Mouse (Mus musculus): ENCODE results near the gene Txlnb. TPM values are rescaled to one million over a fixed set of nuclear protein-coding genes. Genes with fewer than 3 reads are reported as not detected.
"Not testable (repeated sequence)": the region's sequence is repeated elsewhere in the genome, so short reads cannot be mapped to it uniquely, and the experiment has no call there.

Gene Txlnb
- polyA plus RNA-seq, 1 experiment from 2014 or later, result 0.58 TPM

DNA sequence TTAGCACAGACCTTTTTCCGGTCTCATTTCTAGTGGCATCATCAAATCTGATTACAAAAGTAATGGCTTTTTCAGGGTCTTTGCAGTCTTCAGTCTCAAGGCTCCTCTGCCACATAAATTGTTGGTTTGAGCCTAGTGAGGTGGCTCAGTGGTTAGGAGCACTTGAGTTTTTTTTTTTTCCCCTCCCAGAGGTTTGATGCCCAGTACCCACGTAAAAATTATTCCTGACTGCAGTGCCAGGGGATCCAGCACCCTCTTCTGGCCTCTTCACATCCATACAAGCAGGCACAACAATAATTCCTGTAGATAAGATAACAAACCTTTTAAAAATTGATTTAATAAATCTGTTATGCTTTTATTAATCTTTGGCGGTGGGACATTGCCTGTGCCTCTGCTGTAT lies 21.7 kb upstream of the Txlnb start:
- no peaks in the 10 kb centered on the region for H3K9me3 ChIP-seq (ENCODE audit: control insufficient read depth, low read length)
- no peak for ATAC-seq (replicated peaks; ENCODE audit: low FRiP score)
- H3K9ac ChIP-seq (ENCODE audit: low read depth, low read length), result no peak overlapping the region
- DNase-seq (ENCODE audit: low spot score), result no peak
- no peak overlapping the region for H3K27ac ChIP-seq (ENCODE audit: low read depth, low read length)
- H3K36me3 ChIP-seq (ENCODE audit: control insufficient read depth, insufficient read depth, low read length), result no peaks in the 10 kb centered on the region
- WGBS, result 78% methylated on average over 3 of the region's 3 CpGs
- H3K4me3 ChIP-seq (ENCODE audit: low read depth, low read length), result no peak overlapping the region
- no peaks in the 10 kb centered on the region for H3K4me1 ChIP-seq (replicated peaks; ENCODE audit: control insufficient read depth, insufficient read depth, low read length)
- no peak overlapping the region for H3K4me2 ChIP-seq
- H3K27me3 ChIP-seq (replicated peaks; ENCODE audit: control insufficient read depth, insufficient read depth, low read length), result no peaks in the 10 kb centered on the region

DNA sequence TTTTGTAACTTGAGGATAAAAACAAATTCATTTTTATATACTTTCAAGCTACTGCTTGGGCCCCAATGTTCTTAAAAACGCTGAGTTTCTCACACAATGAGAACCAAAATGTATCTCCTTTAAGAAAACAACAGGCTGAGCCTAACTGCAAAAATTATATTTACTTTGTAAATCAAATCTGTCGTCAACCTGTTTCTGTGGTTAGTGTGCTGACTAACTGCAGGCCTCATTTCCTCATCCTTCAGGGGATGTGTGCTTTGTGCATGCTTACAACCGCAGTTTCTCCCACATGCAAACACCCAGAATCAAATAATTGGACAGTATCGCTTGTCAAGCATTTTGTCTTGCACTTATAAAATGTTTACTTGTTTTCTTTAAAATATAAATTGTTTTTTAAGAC lies 20.9 kb upstream of the Txlnb start:
- H3K36me3 ChIP-seq (ENCODE audit: control insufficient read depth, insufficient read depth, low read length), result no peaks in the 10 kb centered on the region
- H3K4me1 ChIP-seq (replicated peaks; ENCODE audit: control insufficient read depth, insufficient read depth, low read length), result no peaks in the 10 kb centered on the region
- no peaks in the 10 kb centered on the region for H3K9me3 ChIP-seq (ENCODE audit: control insufficient read depth, low read length)
- ATAC-seq (replicated peaks; ENCODE audit: low FRiP score) (no peak), DNase-seq (ENCODE audit: low spot score) (no peak)
- 59% methylated on average over 4 of the region's 4 CpGs for WGBS
- H3K27ac ChIP-seq (ENCODE audit: low read depth, low read length), result no peak overlapping the region
- H3K4me2 ChIP-seq, result no peak overlapping the region
- H3K9ac ChIP-seq (ENCODE audit: low read depth, low read length), result no peak overlapping the region
- no peak overlapping the region for H3K4me3 ChIP-seq (ENCODE audit: low read depth, low read length)
- H3K27me3 ChIP-seq (replicated peaks; ENCODE audit: control insufficient read depth, insufficient read depth, low read length), result no peaks in the 10 kb centered on the region

- not testable (repeated sequence) for H3K4me2 ChIP-seq; H3K4me3 ChIP-seq (ENCODE audit: low read depth, low read length); H3K27ac ChIP-seq (ENCODE audit: low read depth, low read length); H3K36me3 ChIP-seq (ENCODE audit: control insufficient read depth, insufficient read depth, low read length); H3K4me1 ChIP-seq (replicated peaks; ENCODE audit: control insufficient read depth, insufficient read depth, low read length); DNase-seq (ENCODE audit: low spot score); ATAC-seq (replicated peaks; ENCODE audit: low FRiP score); H3K9me3 ChIP-seq (ENCODE audit: control insufficient read depth, low read length); H3K9ac ChIP-seq (ENCODE audit: low read depth, low read length); H3K27me3 ChIP-seq (replicated peaks; ENCODE audit: control insufficient read depth, insufficient read depth, low read length)
- WGBS, result 71% methylated on average over 4 of the region's 4 CpGs
Observed at GRCm38 (mm10) chr10:17776684-17777083, 19.3 kb upstream of the Txlnb start.

DNA sequence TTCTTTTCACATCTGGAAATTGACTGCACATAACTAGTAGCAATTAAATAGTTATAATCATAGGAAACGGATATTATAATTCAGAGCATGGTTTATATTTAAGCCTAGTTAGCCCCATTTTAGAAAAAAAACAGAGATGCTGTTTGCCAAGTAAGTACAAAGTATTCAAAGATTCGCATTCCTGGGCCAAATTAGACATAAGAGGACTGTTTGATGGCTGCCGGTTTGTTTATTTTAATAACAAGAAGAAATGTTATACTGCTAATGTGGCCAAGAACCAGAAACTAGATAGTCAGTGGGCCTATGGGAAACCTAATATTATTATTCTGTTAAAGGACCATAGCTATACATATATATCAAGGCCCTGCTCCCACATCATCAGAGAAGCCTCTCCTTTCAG lies 9.3 kb upstream of the Txlnb start:
- H3K27me3 ChIP-seq (replicated peaks; ENCODE audit: control insufficient read depth, insufficient read depth, low read length), result no peaks in the 10 kb centered on the region
- no peak for ATAC-seq (replicated peaks; ENCODE audit: low FRiP score)
- WGBS, result 77% methylated on average over 3 of the region's 3 CpGs
- H3K4me3 ChIP-seq (ENCODE audit: low read depth, low read length), result no peak overlapping the region
- H3K36me3 ChIP-seq (ENCODE audit: control insufficient read depth, insufficient read depth, low read length), result no peaks in the 10 kb centered on the region
- no peaks in the 10 kb centered on the region for H3K9me3 ChIP-seq (ENCODE audit: control insufficient read depth, low read length)
- no peak for DNase-seq (ENCODE audit: low spot score)
- no peak overlapping the region for H3K27ac ChIP-seq (ENCODE audit: low read depth, low read length)
- no peak overlapping the region for H3K4me2 ChIP-seq
- no peak overlapping the region for H3K9ac ChIP-seq (ENCODE audit: low read depth, low read length)
- no peaks in the 10 kb centered on the region for H3K4me1 ChIP-seq (replicated peaks; ENCODE audit: control insufficient read depth, insufficient read depth, low read length)

GRCm38 (mm10) chr10:17787938-17788337 lies 8.1 kb upstream of the Txlnb start:
- 64% methylated on average over 1 of the region's 1 CpGs for WGBS

DNA sequence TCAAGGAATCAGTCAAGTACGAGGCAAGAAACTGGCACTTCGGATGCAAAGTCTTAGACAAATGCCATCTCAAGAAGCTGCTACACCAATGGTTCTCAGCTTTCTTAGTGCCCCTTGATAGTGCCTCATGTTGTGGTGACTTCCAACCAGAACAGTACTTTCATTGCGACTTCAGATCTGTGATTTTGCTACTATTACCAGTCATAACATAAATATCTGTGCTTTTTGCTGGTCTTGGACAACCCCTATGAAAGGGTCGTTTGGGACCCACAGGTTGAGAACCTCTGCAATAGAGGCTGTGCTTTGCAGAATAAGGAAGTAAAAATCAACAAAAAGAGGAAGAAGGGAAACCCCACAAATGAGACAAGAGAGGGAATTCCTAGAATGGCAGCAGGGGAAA lies 7.7 kb upstream of the Txlnb start:
- Histone ChIP-seq H3K9me3 (ENCODE audit: control insufficient read depth, low read length) (no peaks in the 10 kb centered on the region), H3K27me3 (replicated peaks; ENCODE audit: control insufficient read depth, insufficient read depth, low read length) (no peaks in the 10 kb centered on the region), H3K36me3 (ENCODE audit: control insufficient read depth, insufficient read depth, low read length) (no peaks in the 10 kb centered on the region), H3K4me2 (no peak overlapping the region), H3K4me3 (ENCODE audit: low read depth, low read length) (no peak overlapping the region), H3K9ac (ENCODE audit: low read depth, low read length) (no peak overlapping the region), H3K4me1 (replicated peaks; ENCODE audit: control insufficient read depth, insufficient read depth, low read length) (no peaks in the 10 kb centered on the region), H3K27ac (ENCODE audit: low read depth, low read length) (no peak overlapping the region)
- 61% methylated on average over 4 of the region's 4 CpGs for WGBS
- DNase-seq (ENCODE audit: low spot score), result no peak
- no peak for ATAC-seq (replicated peaks; ENCODE audit: low FRiP score)

More at GRCm38 (mm10) chr10:17787938-17788337, 8.1 kb upstream of the Txlnb start:
- Histone ChIP-seq H3K27ac (ENCODE audit: low read depth, low read length) (no peak overlapping the region), H3K4me2 (no peak overlapping the region), H3K9ac (ENCODE audit: low read depth, low read length) (no peak overlapping the region), H3K9me3 (ENCODE audit: control insufficient read depth, low read length) (no peaks in the 10 kb centered on the region), H3K4me1 (replicated peaks; ENCODE audit: control insufficient read depth, insufficient read depth, low read length) (no peaks in the 10 kb centered on the region), H3K4me3 (ENCODE audit: low read depth, low read length) (no peak overlapping the region), H3K36me3 (ENCODE audit: control insufficient read depth, insufficient read depth, low read length) (no peaks in the 10 kb centered on the region), H3K27me3 (replicated peaks; ENCODE audit: control insufficient read depth, insufficient read depth, low read length) (no peaks in the 10 kb centered on the region)
- ATAC-seq (replicated peaks; ENCODE audit: low FRiP score), result no peak
- no peak for DNase-seq (ENCODE audit: low spot score)

DNA sequence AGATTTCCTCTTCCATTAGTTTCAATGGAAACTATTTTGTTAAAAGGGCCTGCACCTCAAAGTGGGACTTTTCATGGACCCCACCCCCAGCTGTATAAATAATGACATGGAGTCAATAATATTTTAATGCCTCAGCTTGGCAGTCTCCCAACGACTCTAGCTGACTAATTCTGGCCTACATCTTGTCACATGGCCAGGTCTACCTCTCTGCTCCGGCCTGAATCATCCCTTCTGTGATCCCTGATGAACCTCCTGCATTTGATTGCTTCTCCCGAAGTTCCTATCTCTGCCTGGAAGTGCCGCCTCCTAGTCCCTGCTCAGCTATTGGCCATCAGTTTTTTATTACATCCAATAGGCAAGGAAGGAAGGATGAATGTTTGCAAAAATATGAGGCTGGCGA lies 2.1 kb upstream of the Txlnb start:
- Histone ChIP-seq H3K36me3 (ENCODE audit: control insufficient read depth, insufficient read depth, low read length) (no peaks in the 10 kb centered on the region), H3K27ac (ENCODE audit: low read depth, low read length) (no peak overlapping the region), H3K27me3 (replicated peaks; ENCODE audit: control insufficient read depth, insufficient read depth, low read length) (no peaks in the 10 kb centered on the region), H3K9ac (ENCODE audit: low read depth, low read length) (no peak overlapping the region), H3K4me1 (replicated peaks; ENCODE audit: control insufficient read depth, insufficient read depth, low read length) (no peaks in the 10 kb centered on the region; the same call in 1 of the 2 replicates), H3K4me3 (ENCODE audit: low read depth, low read length) (no peak overlapping the region), H3K4me2 (no peak overlapping the region), H3K9me3 (ENCODE audit: control insufficient read depth, low read length) (no peaks in the 10 kb centered on the region)
- DNase-seq (ENCODE audit: low spot score) (no peak), ATAC-seq (replicated peaks; ENCODE audit: low FRiP score) (no peak)
- WGBS, result 85% methylated on average over 5 of the region's 5 CpGs

DNA sequence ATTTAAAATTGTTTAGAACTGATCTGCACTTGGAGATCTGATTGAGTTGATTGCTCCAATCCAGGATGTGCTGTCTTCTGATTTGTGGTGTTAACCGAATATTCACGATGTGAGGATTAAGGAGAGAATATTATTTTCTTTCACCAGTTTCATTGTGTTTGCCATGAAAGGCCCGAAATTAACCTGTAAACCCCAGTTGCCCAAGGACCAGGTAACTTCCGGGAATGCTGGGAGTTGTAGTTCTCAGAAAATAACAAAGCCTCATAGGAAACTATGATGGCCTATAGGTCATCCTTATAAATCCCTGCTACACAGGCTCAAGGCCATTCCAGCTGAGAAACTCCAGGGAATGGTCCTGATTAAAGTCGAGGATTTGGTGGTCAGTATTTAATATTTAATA lies 1.6 kb upstream of the Txlnb start:
- DNase-seq (ENCODE audit: low spot score), result no peak
- no peak for ATAC-seq (replicated peaks; ENCODE audit: low FRiP score)
- Histone ChIP-seq H3K4me3 (ENCODE audit: low read depth, low read length) (no peak overlapping the region), H3K27ac (ENCODE audit: low read depth, low read length) (no peak overlapping the region), H3K9me3 (ENCODE audit: control insufficient read depth, low read length) (no peaks in the 10 kb centered on the region), H3K36me3 (ENCODE audit: control insufficient read depth, insufficient read depth, low read length) (no peaks in the 10 kb centered on the region), H3K4me1 (replicated peaks; ENCODE audit: control insufficient read depth, insufficient read depth, low read length) (no peaks in the 10 kb centered on the region; the same call in 1 of the 2 replicates), H3K4me2 (no peak overlapping the region), H3K9ac (ENCODE audit: low read depth, low read length) (no peak overlapping the region), H3K27me3 (replicated peaks; ENCODE audit: control insufficient read depth, insufficient read depth, low read length) (no peaks in the 10 kb centered on the region)
- 84% methylated on average over 5 of the region's 5 CpGs for WGBS

- DNase-seq (ENCODE audit: low spot score) (no peak), ATAC-seq (replicated peaks; ENCODE audit: low FRiP score) (no peak)
- Histone ChIP-seq H3K4me2 (no peak overlapping the region), H3K4me1 (replicated peaks; ENCODE audit: control insufficient read depth, insufficient read depth, low read length) (no peaks in the 10 kb centered on the region; the same call in 1 of the 2 replicates), H3K4me3 (ENCODE audit: low read depth, low read length) (no peak overlapping the region), H3K9me3 (ENCODE audit: control insufficient read depth, low read length) (no peaks in the 10 kb centered on the region), H3K36me3 (ENCODE audit: control insufficient read depth, insufficient read depth, low read length) (no peaks in the 10 kb centered on the region), H3K27me3 (replicated peaks; ENCODE audit: control insufficient read depth, insufficient read depth, low read length) (no peaks in the 10 kb centered on the region), H3K9ac (ENCODE audit: low read depth, low read length) (no peak overlapping the region), H3K27ac (ENCODE audit: low read depth, low read length) (no peak overlapping the region)
- WGBS, result 76% methylated on average over 4 of the region's 4 CpGs
Observed at GRCm38 (mm10) chr10:17795227-17795626, 799 bp upstream of the Txlnb start.
